Mouse (Mus musculus) olfactory bulb, adult 2 months (tissue): ENCODE measurements around the gene Nrbf2.

Experiments used
- CTCF ChIP-seq: fragments of 200-500 bp; IDR thresholded peaks from 2 replicates; pipeline ENCODE4 v1.5.1; 2012; ENCODE audit warnings: low read depth, mild to moderate bottlenecking, low read length, moderate library complexity; ENCODE audit not compliant: insufficient read depth
- POLR2A ChIP-seq: fragments of 200-500 bp; IDR thresholded peaks from 2 replicates; pipeline ENCODE4 v1.6.1; 2012; ENCODE audit warnings: mild to moderate bottlenecking, low read depth, low read length, moderate library complexity; ENCODE audit not compliant: insufficient read depth

DNA sequence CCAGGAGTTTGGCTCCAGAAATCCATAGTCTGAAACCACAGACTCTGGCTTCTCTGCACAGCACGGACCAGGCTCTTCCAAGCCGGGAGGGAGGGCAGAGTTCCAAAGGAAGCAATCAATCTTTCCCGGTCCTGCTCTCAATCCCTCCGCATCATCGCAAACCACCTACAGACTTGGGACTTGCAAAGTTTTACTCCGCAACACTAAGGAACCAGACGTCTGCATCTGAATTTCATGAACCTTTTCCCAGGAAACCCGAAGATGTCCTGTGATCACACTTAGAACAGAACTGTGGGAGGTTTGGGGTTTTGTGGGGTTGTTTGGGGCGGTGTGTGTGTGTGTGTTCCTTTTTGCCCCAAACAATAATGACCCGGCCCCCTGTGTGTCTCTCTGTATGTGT, 794 bp downstream of the Nrbf2 start:
- no peak for TF ChIP-seq POLR2A
- no peak for TF ChIP-seq CTCF
